Mouse (Mus musculus) forebrain, embryonic 16.5 days (tissue): ENCODE data around the gene Pcna. TPM values are rescaled to one million over a fixed set of nuclear protein-coding genes. Genes with fewer than 3 reads are reported as not detected.

Source experiments
- polyA plus RNA-seq: library from polyadenylated mRNA; unstranded; fragments of >200 nt; fragmentation: Nextera tagmentation; extraction: Ambion mirVana; gene quantifications from 2 replicates; pipeline ENCODE4 v1.2.1, GENCODE M21; 2015

Gene Pcna
- polyA plus RNA-seq, 1 experiment from 2014 or later, result 164 TPM

Other genes starting within 250 kb of the Pcna start
- 27.4 and 32.1 TPM in 2 replicates for gene Rassf2, start 223.1 kb downstream of the Pcna start, polyA plus RNA-seq
- gene Slc23a2, start 108.2 kb downstream of the Pcna start, polyA plus RNA-seq, result 32.7 and 37.2 TPM in 2 replicates
- 43.4 and 49.9 TPM in 2 replicates for gene Tmem230, start 5.5 kb downstream of the Pcna start, polyA plus RNA-seq
- 23.0 and 27.9 TPM in 2 replicates for gene Cds2, start 9.8 kb upstream of the Pcna start, polyA plus RNA-seq
- gene Prokr2, start 132.1 kb upstream of the Pcna start, polyA plus RNA-seq, result 6.1 and 6.7 TPM in 2 replicates